Mouse (Mus musculus): ENCODE results near the gene Skp2. TPM values are rescaled to one million over a fixed set of nuclear protein-coding genes. Genes with fewer than 3 reads are reported as not detected.

The Skp2 gene
- polyA plus RNA-seq, 1 experiment from 2014 or later = 121 TPM

Other genes with a start within 250 kb of the Skp2 start
- gene Ranbp3l, start 187.5 kb downstream of the Skp2 start, polyA plus RNA-seq (2014; fragmentation: Nextera tagmentation; extraction: Ambion mirVana) = 2.6 and 3.3 TPM in 2 replicates
- gene Nadk2, start 84.2 kb downstream of the Skp2 start, polyA plus RNA-seq (2014; fragmentation: Nextera tagmentation; extraction: Ambion mirVana) = 36.8 and 43.6 TPM in 2 replicates
- 4.4 and 5.2 TPM in 2 replicates for gene Lmbrd2, start 14.9 kb downstream of the Skp2 start, polyA plus RNA-seq (2014; fragmentation: Nextera tagmentation; extraction: Ambion mirVana)
- 0.18 TPM in 1 of 2 replicates, not detected in the other for gene Ugt3a1, start 121.5 kb upstream of the Skp2 start, polyA plus RNA-seq (2014; fragmentation: Nextera tagmentation; extraction: Ambion mirVana)
- gene Ugt3a2, start 180.1 kb upstream of the Skp2 start, polyA plus RNA-seq (2014; fragmentation: Nextera tagmentation; extraction: Ambion mirVana) = not detected in 2 replicates

All from midbrain, embryonic 11.5 days (tissue).